Mouse (Mus musculus) olfactory bulb, adult 2 months (tissue): ENCODE results near the gene Camta1.

Experiments
- CTCF ChIP-seq: fragments of 200-500 bp; IDR thresholded peaks from 2 replicates; pipeline ENCODE4 v1.5.1; 2012; ENCODE audit warnings: low read depth, mild to moderate bottlenecking, low read length, moderate library complexity; ENCODE audit not compliant: insufficient read depth
- POLR2A ChIP-seq: fragments of 200-500 bp; IDR thresholded peaks from 2 replicates; pipeline ENCODE4 v1.6.1; 2012; ENCODE audit warnings: mild to moderate bottlenecking, low read depth, low read length, moderate library complexity; ENCODE audit not compliant: insufficient read depth

DNA sequence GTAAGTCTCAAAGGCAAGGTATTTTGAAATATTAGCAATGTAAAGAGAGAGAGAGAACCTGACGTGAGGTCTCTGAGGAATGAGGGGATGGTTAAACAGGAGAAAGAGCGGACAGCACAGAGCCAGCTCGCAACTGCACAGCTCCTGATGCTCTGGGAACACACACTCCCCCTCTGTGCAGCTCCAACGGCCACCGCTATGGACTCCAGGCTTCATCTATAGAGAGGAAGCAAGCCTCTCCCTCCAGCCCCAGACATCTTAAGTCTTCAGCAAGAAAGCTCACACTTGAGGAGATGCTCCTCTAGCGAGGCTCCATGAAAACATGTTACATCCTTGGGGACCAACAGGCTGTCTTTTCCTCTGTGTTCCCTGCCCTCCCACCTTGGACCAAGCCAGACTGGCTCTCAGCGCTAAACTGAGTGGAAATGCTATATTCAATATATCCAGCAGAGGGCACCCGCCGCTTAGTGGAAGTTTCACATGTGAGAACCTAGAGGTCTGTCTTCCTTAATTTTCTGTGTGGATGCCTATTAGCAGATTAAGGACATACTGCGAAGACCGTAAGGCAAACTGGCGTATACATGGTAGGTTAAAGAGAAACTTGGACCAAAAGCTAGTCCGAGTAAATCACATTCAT is 788.5 kb downstream of the Camta1 start:
- TF ChIP-seq CTCF, result 0 out of 2 replicates have a peak, but pooled peaks have one; percentile 5
- TF ChIP-seq POLR2A, result no peak
